Mouse (Mus musculus) ES-Bruce4 (cell line): Measurements from ENCODE around the gene Gab2.

Source experiments
- CTCF ChIP-seq: IDR thresholded peaks from one replicate; pipeline ENCODE4 v1.8.1; 2011; ENCODE audit warnings: low read depth, low read length
- EP300 ChIP-seq: IDR thresholded peaks from 2 replicates; pipeline ENCODE4 v1.6.1; 2011; ENCODE audit warnings: low read depth, low read length; ENCODE audit not compliant: insufficient read depth
- POLR2A ChIP-seq: IDR thresholded peaks from one replicate; pipeline ENCODE4 v1.8.1; 2011; ENCODE audit warnings: low read length; ENCODE audit not compliant: insufficient read depth

- no peak for TF ChIP-seq CTCF
- no peak for TF ChIP-seq EP300
- no peak for TF ChIP-seq POLR2A
These were observed 272.0 kb downstream of the Gab2 start for GRCm38 (mm10) chr7:97353356-97353755.
